Mouse (Mus musculus) embryo, embryonic 10.5 days (tissue): ENCODE measurements around the gene Ipo7.
A peak's percentile ranks its signal among the peaks of the same experiment; 100 is the strongest.
"Not testable (repeated sequence)": the region's sequence is repeated elsewhere in the genome, so short reads cannot be mapped to it uniquely, and the experiment has no call there.

Experiments used
- DNase-seq: peaks from one replicate; pipeline ENCODE4 v3.0.0-alpha.2; 2015; ENCODE audit warnings: low spot score

The Ipo7 gene

DNA sequence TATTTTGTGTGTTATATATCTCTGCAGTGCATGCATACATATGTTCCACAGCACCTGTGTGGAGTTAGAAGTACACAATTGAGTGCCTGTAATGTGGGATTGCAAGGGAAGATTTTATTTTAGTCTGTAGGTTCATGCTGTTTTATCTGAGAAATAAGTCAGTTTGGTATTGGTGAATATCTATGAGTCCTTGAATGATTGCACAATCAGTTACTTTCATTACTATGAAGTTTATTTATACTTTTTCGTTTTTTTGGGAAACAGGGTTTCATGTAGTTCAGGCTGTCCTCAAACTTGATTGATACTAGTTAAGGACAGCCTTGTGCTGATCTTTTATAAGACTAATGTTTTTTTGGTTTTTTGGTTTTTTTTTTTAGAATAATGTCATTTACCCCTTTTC, 5.5 kb downstream of the Ipo7 start:
- DNase-seq, result no peak

DNA sequence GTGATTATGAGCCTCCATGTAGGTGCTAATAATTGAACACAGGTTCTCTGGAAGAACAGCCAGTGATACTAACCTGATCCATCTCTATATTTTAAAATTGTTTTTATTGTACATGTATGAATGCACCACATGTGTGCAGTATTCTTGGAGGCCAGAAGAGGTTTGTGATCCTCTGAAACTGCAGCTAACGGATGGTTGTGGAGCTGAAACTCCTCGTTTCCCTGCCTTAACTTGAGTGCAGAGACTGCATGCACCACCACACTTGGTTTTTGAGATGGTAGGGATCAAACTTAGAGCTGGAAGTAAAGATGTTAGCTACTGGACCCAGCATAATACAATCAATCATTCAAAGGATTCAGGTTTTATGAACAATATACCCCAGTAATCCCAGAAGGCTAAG, 8.5 kb downstream of the Ipo7 start:
- DNase-seq, result no peak

DNA sequence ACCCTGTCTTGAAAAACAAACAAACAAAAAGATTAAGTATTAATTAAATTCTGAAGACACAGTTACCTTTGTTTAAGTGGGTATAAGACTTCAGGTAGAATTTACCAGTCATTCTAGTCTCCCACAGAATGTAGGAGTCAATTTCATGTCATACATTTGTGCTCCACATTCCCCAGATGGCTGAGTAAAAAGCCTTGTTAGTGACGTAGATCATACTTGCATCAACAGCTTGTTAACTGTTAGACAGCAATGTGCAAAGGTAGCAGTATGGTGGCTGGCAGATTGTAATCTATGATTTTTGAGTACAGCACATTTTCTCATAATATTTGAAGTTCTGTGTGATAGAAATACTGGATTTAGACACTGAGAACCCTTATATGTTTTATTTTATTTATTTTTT, 10.8 kb downstream of the Ipo7 start:
- no peak for DNase-seq

DNA sequence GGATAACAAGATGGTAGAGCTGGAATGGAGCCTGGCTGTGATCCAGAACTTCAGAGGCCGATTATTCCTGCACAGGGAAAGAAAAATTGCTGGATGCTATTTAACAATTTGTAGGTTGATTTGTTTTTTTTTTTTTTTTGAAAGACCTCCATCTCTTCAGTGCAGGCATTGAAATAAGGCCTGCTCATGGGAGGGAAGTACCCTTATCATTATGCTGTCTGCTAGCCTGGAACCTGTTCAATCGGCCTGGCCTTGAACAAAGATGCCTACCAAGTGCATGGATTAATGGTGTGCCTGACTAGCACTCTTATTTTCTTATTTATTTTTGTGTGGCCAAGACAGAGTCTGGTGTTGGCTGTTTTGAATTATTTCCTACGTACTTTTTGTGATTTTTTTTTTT, 12.3 kb downstream of the Ipo7 start:
- DNase-seq, result no peak

DNA sequence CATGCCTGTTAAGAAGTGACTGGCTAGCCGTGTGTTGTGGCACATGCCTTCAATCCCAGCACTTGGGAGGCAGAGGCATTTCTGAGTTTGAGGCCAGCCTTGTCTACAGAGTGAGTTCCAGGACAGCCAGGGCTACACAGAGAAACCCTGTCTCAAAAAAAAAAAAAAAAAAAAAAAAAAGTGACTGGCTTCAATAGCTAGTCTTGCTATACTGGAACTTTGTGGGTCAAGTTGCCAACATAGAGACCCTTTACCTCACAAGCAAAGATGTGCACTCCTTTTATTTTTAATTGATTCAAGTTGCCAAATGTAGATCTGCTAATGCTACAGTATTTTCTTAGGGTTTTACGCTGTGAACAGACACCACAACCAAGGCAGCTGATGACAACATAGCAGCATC, 39.6 kb downstream of the Ipo7 start:
- not testable (repeated sequence) for DNase-seq

DNA sequence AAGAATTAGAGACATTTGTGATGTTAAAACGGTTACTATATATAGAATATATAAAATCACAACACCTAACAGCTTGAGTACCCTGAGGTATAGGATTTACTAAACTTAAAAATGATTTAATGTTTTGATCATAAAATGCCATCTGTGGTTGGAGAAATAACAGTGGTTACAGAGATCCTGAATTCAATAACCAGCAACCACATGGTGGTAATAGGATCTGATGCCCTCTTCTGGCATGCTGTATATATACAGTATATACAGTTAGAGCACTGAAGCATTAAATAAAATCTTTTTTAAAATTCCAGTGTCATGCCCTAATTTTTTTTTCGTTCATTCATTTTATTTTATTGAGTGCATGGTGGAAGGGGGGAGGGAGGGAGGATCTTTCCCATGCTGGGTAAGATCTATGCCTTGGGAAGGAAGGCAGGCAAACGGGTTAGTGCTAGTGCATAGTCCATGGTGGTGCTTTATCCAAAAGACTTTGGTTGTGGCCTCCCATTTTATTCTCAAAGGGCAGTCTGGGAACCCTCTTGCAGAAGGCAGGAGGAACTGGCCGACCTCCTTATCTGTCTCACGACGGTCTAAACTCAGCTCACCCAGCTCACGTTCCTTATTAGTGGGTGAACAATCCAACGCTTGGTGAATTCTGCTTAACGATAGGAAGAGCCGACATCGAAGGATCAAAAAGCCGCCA, 41.2 kb downstream of the Ipo7 start:
- no peak for DNase-seq

DNA sequence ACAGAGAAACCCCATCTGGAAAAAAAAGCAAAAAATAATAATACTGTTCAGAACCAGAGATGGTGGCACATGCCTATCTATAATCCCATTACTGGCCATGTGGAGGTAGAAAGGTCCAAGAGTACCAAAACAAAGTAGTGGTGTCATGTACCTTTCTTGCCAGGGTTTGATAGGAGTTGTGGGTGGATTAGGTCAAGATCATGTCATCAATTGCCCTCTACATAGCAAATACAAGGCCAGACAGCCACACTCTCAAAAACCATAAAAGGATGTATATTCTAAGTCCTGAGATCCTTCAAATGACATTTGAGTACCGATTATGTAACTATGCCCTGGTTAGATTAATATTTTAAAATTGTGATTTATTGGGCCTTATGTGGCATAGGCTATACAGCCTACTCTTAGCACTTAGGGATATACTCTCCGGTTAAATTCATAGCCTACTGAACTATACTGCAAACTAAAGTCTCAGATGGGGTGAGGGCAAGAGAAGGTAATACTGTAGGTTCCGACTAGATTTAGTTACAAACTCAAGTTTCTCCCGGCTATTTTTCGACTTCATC, 42.1 kb downstream of the Ipo7 start:
- peak; percentile 31 for DNase-seq

DNA sequence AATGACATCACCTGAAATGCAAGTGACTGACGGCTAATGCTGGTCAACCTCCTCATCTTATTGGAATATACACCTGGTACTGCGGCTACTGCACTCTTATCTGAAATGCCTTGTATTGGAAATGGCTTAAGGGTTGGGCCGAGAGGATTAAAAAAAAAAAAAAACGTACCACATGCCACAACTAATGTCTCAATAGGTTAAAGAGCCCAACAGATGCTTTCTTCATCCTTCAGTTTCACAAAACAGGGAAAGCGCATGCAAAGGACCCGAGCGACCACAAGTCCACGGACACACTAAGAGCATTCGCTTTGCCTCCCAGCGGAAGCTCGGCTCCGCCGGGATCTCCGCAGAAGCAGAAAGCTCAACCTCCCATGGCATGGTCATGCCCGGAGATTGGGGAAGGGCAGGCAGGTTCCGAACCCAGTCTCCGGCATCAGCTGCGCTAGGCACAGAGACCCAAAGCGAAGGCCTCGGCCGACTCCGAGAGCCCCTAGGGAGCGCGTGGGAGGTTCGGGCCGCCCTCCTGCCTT, 42.7 kb downstream of the Ipo7 start:
- no peak for DNase-seq

DNA sequence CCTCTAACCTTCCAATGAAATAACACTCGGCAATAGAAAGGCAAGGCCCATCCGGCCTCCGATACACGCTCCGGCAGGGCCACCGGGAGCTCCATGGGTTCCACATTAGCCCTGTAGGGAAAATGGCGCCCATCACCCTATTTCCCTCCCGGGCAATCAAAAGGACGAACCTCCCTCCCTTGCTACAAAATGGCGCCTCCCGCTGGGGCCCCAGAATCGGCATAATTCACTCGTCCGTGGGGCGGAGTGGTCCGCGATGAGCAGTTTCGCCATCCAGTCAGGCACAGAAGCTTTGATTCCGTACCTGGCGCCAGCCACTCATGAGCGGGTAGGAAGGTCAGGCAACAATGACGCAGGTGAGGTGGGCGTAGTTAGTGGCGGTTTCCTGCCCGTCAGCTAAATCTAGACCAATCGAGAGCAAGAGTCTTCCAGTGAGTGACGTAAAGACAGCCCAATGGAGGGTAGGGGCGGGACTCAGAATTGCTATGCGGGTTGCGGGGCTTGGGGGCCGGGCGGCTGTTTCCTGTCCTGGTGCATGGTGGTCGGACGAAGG, 43.2 kb downstream of the Ipo7 start, which contains the start of gene Zfp143:
Gene Zfp143 (plus strand): TSS at position 19 of the 553 bp plus-strand sequence.
- peak; percentile 100 for DNase-seq

DNA sequence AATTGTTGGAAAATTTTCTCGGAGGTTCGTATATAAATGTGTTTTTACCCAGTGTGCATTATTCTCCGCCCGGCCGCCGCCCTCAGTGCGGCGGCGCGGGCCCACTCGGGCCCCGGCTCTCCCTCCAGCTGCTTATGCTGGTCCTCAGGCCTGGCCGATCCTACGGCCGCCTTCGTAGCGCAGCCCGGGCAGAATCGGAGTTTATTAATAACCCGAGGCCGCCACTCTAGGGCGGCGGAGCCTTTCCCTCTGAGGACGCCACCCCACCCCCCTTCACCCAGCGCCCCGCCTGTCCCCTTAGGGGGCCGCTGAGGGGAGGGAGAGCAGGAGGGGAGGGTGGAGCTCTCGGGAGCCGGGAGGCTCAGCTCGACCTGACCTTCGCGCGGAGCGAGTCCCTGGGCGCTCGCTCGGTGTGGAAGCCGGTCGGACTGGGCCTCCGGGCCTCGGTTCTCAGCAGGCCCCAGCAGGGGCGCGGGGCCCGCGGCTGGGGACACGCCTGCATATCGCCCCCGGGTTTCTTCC, 43.7 kb downstream of the Ipo7 start:
- peak; percentile 86 for DNase-seq

DNA sequence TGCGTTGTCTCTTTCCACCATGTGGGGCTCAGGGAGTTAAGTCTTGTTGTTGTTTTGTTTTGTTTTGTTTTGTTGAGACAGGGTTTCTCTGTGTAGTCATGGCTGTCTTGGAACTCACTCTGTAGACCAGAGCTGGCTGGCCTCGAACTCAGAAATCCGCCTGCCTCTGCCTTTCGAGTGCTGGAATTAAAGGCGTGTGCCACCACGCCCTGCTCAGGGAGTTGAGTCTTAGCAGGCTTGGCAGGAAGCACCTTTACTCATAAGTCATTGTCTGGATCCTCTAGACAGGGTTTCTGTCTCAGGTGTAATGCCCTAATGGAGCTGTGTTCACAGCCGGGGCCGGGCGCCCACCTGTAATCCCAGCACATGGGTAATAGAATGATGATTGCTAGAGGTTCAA, 45.7 kb downstream of the Ipo7 start:
- DNase-seq, result no peak

DNA sequence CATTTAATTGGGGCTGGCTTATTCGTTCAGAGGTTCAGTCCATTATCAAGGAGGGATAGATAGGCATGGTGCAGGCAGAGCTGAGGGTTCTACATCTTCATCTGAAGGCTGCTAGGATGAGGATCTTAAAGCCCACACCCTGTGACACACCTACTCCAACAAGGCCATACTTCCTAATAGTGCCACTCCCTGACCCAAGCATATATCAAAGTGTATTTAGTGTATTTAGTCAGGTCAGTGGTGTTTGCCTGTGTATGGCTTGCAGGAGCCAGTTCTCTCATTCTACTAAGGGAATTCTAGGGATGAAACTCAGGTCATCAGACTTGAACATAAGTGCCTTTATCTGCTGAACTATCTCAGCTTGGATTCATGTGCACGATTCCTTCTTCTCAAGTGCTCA, 51.0 kb downstream of the Ipo7 start:
- DNase-seq, result no peak

DNA sequence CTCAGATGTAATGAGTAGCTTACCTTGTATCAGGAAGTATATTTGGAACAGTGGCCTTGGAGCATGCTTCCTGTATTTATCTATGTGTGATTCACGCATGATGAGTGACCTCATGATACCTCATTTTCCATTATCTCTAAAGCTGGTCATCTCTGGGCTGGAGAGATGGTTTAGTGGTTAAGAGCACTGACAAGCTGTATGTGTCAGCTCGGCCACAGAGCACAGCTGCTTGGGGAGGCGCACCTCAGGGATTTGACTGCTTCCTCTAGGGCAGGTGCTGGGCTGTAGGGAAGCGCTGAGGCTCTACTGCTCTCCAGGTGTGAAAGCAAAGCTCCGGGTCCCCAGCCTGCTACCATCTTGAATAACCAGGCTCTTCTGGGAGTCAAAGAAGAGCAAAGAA, 60.1 kb downstream of the Ipo7 start:
- no peak for DNase-seq

DNA sequence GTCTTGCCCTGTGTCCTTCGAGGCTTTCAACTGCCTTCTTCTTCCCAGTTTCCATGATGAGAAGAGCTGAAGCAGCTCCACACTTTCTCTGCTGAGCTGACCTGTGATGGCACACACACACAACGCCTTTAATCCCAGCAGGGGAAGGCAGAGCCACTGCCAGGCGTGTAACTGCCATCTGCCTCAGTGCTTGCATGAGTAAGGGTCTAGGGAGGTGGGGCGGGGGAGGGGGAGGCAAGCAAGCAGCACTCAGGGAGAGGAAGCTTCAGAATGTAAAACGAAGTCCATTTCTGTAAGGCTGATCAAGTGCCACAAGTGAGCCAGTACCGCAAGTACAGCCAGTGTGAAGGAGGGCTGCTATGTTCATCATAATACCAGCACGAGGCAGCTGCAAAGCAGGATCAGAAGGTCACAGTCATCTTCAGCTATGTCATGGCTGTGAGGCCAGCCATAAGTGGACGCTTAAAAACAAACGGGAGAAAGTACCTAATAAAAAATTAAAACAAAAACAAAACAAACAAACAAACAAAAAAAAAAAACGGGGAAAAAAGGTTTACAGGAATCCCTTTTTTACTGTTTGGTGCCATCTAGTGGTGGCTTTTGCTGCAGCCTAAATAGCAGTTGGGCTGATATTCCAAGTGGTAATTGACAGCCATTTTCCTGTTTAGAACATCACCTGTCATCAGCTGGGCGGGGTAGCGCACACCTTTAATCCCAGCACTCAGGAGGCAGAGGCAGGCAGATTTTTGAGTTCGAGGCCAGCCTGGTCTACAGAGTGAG, 65.5 kb downstream of the Ipo7 start:
- peak; percentile 80 for DNase-seq

DNA sequence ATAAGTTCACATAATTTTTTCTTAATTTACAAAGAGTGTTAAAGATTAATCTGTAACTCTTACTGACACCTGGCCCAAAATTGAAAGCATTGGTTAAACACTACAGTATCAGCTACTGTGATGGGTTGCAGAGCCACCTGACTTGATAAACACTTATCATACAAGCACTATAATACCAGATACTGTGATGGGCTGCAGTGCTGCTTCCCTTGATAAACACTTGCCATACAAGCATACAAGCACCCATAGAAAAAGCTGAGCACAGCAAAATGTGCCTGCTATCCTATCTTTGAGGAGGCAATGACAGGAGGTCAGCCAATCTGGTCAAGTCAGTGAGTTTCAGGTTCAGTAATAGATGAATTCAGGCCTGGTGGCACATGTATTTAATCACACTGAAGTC, 67.1 kb downstream of the Ipo7 start:
- no peak for DNase-seq

DNA sequence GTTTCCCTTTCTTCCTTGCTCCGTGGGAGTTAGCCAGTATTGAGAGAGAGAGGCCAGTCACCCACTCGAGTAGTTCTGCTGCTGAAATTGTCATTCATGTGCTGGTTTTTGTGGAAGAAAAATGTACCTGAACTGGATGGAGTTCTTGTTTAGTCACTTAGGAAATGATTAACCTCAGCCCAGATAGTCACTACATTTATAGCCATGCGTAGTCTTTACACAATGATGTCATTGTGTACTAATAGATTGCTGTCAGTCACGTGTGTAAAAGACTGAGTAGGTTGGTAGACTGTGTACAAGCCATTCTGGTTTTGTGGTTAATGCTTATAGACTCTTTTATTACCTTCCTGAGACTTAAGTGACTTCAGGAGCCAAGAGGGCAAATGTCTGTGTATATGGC, 69.8 kb downstream of the Ipo7 start:
- no peak for DNase-seq

DNA sequence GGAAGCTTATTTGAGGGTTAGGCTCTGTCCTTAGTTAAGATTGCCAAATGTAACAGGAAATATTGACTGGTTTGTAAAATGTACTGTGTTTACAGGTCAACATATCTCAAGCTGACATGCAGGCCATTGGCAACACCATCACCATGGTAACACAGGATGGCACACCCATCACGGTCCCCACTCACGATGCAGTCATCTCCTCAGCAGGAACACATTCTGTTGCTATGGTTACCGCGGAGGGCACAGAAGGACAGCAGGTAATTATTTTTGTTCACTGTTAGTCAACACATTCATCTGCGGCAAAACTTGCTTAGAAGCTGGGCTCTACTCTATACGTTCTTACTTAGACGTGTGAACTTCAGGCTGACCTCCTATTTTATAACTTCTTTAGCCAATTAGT, 73.6 kb downstream of the Ipo7 start:
- peak; percentile 14 for DNase-seq

DNA sequence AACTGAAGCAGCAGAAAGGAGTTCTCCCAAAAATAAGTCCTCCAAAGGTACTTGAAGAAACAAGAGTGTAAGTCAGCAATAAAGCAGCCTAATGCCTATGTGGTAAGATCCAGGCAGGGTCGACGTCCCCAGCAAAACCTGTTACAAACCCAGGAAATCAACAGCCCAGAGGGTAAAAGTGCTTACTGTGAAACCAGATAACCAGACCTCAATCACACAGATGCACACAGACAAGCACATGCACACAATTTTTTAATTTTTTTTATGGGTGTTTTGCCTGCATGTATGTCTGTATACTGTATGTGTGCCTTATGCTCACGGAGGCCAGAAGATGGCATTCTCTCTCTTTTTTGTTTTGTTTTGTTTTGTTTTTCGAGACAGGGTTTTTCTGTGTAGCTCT, 78.3 kb downstream of the Ipo7 start:
- DNase-seq, result no peak

DNA sequence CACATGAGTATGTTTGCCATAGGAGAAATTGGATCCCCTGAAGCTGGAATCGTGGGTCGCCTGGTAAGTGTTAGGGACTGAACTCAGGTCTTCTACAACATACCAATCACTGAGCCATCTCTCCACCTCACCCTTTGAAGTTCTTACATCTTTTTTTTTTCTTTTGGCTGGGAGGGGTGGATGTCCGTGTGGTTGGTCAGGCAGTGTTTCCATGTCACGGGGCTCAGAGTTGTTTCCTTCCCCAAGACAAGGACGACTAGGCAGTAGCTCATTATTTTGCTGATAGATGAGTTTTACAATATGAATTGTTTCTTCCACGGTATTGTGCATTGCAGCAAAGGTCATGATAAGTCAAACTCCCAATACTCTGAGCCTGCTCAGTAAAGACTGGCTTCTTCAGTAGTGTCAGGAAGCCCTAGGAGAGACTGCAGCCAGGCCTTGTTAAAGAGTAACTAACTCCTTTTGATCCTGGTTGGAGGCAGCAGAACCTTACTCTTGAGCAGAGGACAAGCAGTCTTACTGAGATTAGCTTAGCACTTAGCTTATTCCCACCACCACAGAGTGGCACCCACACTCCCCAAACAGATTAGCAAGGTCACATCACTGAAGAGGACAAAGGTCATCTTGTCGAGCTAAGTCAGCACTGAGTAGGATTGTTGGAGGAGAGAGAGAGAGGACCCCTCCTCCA, 79.2 kb downstream of the Ipo7 start:
- DNase-seq, result no peak

DNA sequence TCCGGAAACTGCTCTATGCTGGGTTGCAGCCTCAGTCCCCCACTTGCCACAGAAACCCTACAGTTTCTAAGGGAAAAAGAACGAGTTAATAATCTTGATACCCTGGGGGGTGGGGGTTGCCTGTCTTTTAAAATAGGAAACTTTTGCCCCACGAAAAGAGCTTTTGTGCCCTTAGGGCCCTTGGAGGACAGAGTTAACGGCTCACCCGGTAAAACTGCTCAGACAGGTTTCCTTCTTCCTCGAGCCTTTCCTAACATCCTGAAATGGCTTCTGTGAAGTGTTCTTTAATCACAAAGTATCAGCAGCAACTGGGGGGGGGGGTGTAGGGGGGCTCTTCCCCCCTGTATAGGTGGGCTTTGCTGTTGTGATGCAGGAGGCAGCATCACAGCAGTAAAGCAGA, 82.8 kb downstream of the Ipo7 start:
- DNase-seq, result no peak

DNA sequence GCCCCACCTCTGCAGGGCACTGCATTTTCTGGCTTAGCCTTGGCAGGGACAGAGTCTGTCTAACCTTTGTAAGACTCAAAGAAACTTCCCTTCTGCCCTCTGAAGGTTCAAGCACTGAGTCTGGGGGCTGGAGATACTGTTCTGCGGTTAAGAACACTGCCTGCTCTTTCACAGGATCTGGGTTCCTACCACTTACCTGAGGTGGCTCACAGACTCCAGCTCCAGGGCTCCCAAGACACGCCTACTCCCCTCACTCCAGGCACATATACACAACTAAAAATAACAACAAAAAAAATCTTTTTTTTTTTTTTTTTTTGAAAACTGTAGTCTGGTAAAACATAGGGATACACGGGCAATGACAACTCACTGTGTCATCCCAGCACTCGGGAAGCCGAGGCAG, 83.2 kb downstream of the Ipo7 start:
- DNase-seq, result no peak

DNA sequence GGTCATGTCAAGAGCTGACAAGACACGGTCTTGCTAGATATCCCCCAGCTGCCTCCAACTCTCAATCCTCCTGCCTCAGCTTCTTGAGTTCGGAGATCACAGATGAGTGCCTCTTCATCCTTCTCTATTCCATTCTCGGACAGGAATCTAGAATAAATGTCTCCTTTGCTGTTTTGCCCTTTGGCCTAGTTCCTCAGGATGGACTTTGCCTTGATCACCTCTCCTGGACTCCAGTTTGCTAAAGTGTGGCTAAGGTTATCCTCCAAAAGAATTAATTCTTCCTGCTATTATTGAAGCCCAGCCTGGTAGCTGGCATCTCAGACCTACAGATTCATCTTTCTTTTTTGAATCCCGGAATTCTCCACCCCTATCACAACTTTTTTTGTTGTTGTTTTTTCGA, 87.0 kb downstream of the Ipo7 start:
- no peak for DNase-seq
